Mouse (Mus musculus): ENCODE results near the gene Cd300a. TPM values are rescaled to one million over a fixed set of nuclear protein-coding genes. Genes with fewer than 3 reads are reported as not detected.
A peak's percentile ranks its signal among the peaks of the same experiment; 100 is the strongest.
"Not testable (repeated sequence)": the region's sequence is repeated elsewhere in the genome, so short reads cannot be mapped to it uniquely, and the experiment has no call there.

Gene Cd300a
- polyA plus RNA-seq, 1 experiment = 1.3 TPM

DNA sequence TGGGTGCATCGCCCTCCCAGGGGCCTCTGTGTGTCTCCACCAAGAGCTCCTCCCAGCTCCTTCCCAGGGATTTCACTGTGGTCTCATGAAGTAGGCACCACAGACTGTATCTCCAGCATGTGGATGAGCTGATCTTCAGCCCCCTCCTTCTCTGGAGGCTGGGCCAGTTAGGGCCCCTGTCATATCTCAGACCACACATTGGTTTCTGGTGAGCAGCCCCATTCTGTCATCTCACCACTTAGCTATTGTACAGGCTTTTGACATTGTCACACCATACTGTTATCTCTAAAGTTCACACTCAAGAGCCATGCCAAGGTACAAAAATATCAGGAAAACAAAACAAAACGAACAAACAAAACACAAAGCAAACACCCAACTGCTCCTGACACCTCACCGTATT, 6.2 kb downstream of the Cd300a start:
- no peak for DNase-seq (ENCODE audit: low read depth, low spot score)
- 78% methylated on average over 3 of the region's 3 CpGs for WGBS

- DNase-seq (ENCODE audit: low read depth, low spot score) = no peak
- 31% methylated on average over 1 of the region's 1 CpGs for WGBS
These were observed 8.2 kb downstream of the Cd300a start for GRCm38 (mm10) chr11:114898026-114898425.

GRCm38 (mm10) chr11:114903224-114903623, 13.4 kb downstream of the Cd300a start:
- WGBS = 91% methylated on average over 4 of the region's 4 CpGs
- no peak for DNase-seq (ENCODE audit: low read depth, low spot score)

GRCm38 (mm10) chr11:114907567-114907966, 17.7 kb downstream of the Cd300a start:
- no peak for DNase-seq (ENCODE audit: low read depth, low spot score)
- 71% methylated on average over 4 of the region's 4 CpGs for WGBS

DNA sequence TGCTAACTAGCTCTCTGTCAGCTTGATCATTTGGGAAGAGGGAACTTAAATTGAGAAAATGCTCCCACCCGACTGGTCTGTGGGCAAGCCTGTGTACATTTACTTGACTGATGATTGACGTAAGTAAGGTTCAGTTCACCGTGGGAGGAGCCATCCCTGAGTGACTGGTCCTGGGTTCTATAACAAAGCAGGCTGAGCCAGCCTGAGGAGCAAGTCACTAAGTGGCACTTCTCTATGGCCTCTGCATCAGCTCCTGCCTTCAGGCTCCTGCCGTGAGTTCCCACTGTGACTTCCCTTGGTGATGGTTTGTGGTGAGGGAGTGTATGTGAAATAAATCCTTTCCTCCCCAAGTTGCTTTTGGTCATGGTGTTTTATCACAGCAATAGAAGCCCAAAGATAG, 18.2 kb downstream of the Cd300a start:
- 50% methylated on average over 4 of the region's 4 CpGs for WGBS
- no peak for DNase-seq (ENCODE audit: low read depth, low spot score)

GRCm38 (mm10) chr11:114909538-114909937, 19.7 kb downstream of the Cd300a start:
- 35% methylated on average over 3 of the region's 3 CpGs for WGBS

DNA sequence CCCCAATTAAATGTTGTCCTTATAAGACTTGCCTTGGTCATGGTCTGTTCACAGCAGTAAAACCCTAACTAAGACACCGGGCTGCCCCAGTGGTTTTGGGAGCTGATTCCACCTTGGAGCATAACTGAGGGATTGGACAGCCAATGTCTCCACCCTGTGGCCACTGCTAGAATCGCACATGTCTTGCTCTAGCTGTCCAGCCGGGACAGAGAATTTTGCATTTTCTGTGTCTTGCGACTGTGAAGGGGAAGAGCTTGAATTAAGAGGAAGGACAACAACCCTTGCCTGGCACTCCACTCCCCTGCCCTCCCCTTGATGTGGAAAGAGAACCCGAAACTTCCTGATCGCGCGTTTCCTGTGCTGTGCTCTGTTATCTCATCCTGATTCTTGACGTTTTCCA, 23.0 kb downstream of the Cd300a start:
- 10% methylated on average over 9 of the region's 9 CpGs for WGBS
- peak; percentile 24 for DNase-seq (ENCODE audit: low read depth, low spot score)

More at GRCm38 (mm10) chr11:114909538-114909937, 19.7 kb downstream of the Cd300a start:
- DNase-seq (ENCODE audit: low read depth, low spot score) = not testable (repeated sequence)

DNA sequence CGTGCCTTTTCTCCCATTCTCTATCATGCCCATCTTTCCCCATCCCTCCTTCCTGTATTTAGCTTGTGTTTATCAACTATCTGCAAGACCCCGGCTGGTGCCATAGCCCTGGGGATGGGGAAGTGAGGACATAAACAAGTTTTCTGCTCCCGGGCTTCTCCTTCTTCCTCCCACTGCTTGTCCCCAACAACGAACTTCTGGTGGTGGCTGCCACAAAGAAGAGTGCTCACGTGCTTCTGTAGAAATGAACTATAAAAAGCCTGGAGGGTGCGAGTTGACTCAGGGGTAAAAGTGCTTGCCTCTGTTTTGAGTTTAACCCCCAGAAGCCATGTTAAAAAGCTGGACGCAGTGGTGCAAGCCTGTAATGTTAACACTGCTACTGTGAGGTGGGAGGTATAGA, 25.1 kb downstream of the Cd300a start:
- DNase-seq (ENCODE audit: low read depth, low spot score) = no peak
- WGBS = 22% methylated on average over 7 of the region's 7 CpGs

GRCm38 (mm10) chr11:114917120-114917519, 27.3 kb downstream of the Cd300a start:
- WGBS = 67% methylated on average over 6 of the region's 6 CpGs
- DNase-seq (ENCODE audit: low read depth, low spot score) = no peak

- DNase-seq (ENCODE audit: low read depth, low spot score) = no peak
- 77% methylated on average over 4 of the region's 4 CpGs for WGBS
These were observed 32.6 kb downstream of the Cd300a start for GRCm38 (mm10) chr11:114922439-114922838.

DNA sequence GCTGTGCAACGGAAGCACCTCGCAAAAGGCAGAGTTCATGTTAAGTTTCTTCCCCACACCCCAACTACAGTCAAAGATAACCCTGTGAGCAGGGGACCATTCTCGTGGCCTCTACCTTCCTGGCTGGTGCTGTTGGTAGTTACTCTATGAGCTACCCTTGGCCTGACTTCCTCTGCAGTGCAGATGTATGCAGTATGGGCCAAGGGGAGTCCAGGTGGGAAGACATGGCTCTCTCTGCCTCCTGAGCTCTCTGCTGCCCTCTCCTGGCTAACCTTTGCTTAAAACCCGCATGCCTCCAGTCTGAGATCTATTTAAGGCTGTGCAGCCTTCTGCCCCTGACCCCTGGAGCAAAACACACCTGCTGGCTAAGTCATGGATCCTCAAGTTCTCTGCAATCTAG, 34.1 kb downstream of the Cd300a start:
- no peak for DNase-seq (ENCODE audit: low read depth, low spot score)
- 73% methylated on average over 4 of the region's 4 CpGs for WGBS

DNA sequence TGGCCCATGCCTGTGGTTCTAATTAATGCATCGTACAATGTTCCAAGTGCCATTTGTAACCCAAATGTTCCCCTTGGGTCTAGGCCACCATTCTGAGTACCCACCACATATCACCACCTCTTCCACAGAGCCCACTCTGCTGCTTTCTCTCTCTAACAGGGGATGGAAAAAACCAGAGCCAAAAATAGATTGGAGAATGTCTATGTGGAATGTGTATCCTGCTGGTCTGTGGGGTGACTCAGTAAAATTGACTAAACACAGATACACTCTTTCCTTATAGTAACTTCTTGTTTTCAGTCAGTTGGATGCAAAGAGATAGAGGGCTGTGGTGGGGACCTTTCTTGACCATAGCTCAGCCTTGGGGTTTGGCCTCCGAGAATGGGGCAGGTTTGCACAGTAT, 39.7 kb downstream of the Cd300a start:
- no peak for DNase-seq (ENCODE audit: low read depth, low spot score)
- 84% methylated on average over 2 of the region's 2 CpGs for WGBS

- 74% methylated on average over 5 of the region's 5 CpGs for WGBS
- DNase-seq (ENCODE audit: low read depth, low spot score) = no peak
These were observed 41.2 kb downstream of the Cd300a start for GRCm38 (mm10) chr11:114931041-114931440.

DNA sequence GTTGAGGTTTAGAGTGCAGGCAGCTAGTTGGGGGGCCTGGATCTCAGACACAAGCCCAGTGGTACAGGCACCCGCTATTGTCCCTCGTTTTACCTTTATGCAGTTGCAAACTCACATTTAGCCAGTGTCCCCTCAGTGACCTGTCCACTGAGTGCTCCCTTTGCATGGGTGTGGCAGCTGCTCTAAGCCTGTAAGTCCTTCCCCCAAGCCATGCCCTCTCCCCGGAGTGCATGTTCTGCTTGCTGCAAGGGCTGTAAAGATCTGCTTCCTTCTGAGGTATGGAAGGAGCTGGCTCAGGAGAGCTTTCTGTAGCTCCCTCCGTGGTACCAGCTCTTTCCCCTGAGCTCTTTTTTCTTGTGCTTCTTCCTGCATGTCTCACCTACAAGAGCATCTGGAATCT, 43.8 kb downstream of the Cd300a start:
- WGBS = 35% methylated on average over 4 of the region's 4 CpGs
- no peak for DNase-seq (ENCODE audit: low read depth, low spot score)

GRCm38 (mm10) chr11:114934144-114934543, 44.3 kb downstream of the Cd300a start, which contains the start of gene Cd300lb:
Cd300lb (minus strand) TSS chr11:114934386.
- WGBS = 16% methylated on average over 6 of the region's 6 CpGs
- no peak for DNase-seq (ENCODE audit: low read depth, low spot score)

Other genes starting within 250 kb of the Cd300a start
- 525 and 588 TPM in 2 replicates for gene Rpl38, start 221.5 kb upstream of the Cd300a start, polyA plus RNA-seq (2012; rRNA removed)
- gene Ttyh2, start 214.6 kb upstream of the Cd300a start, polyA plus RNA-seq (2012; rRNA removed) = 46.5 and 81.8 TPM in 2 replicates
- gene Dnaic2, start 162.6 kb upstream of the Cd300a start, polyA plus RNA-seq (2012; rRNA removed) = 0.51 and 0.93 TPM in 2 replicates
- gene Kif19a, start 124.7 kb upstream of the Cd300a start, polyA plus RNA-seq (2012; rRNA removed) = 0.76 and 1.0 TPM in 2 replicates
- gene Btbd17, start 94.1 kb upstream of the Cd300a start, polyA plus RNA-seq (2012; rRNA removed) = 0.30 and 0.40 TPM in 2 replicates
- not detected in 2 replicates for gene Gpr142, start 91.1 kb upstream of the Cd300a start, polyA plus RNA-seq (2012; rRNA removed)
- 2.0 and 3.9 TPM in 2 replicates for gene Gprc5c, start 38.9 kb upstream of the Cd300a start, polyA plus RNA-seq (2012; rRNA removed)
- gene Cd300lb, start 44.3 kb downstream of the Cd300a start, polyA plus RNA-seq (2012; rRNA removed) = 0.25 and 0.63 TPM in 2 replicates
- gene Cd300c, start 79.1 kb downstream of the Cd300a start, polyA plus RNA-seq (2012; rRNA removed) = 0.63 and 1.2 TPM in 2 replicates
- 1.6 and 2.3 TPM in 2 replicates for gene Cd300ld, start 99.9 kb downstream of the Cd300a start, polyA plus RNA-seq (2012; rRNA removed)
- 8.0 and 10.1 TPM in 2 replicates for gene Cd300c2, start 111.8 kb downstream of the Cd300a start, polyA plus RNA-seq (2012; rRNA removed)
- not detected in 2 replicates for gene Cd300ld2, start 126.2 kb downstream of the Cd300a start, polyA plus RNA-seq (2012; rRNA removed)
- gene Cd300ld4, start 137.0 kb downstream of the Cd300a start, polyA plus RNA-seq (2012; rRNA removed) = 0.29 TPM in 1 of 2 replicates, not detected in the other
- gene Cd300ld5, start 147.7 kb downstream of the Cd300a start, polyA plus RNA-seq (2012; rRNA removed) = 0.89 TPM in 1 of 2 replicates, not detected in the other
- 2.9 and 3.7 TPM in 2 replicates for gene Cd300ld3, start 158.4 kb downstream of the Cd300a start, polyA plus RNA-seq (2012; rRNA removed)
- gene Cd300e, start 172.1 kb downstream of the Cd300a start, polyA plus RNA-seq (2012; rRNA removed) = 0.19 and 0.59 TPM in 2 replicates
- 3.5 and 4.5 TPM in 2 replicates for gene Rab37, start 201.4 kb downstream of the Cd300a start, polyA plus RNA-seq (2012; rRNA removed)
- gene Cd300lf, start 244.0 kb downstream of the Cd300a start, polyA plus RNA-seq (2012; rRNA removed) = 4.8 and 6.3 TPM in 2 replicates

All from large intestine, adult 2 months (tissue).